Mouse (Mus musculus) heart, postnatal 0 days (tissue): Measurements from ENCODE around the gene Il10rb. TPM values are rescaled to one million over a fixed set of nuclear protein-coding genes. Genes with fewer than 3 reads are reported as not detected.

Experiments used
- ATAC-seq: fragments of 200-750 bp; cut with Nextera tagmentation; 2 replicates; pipeline ENCODE4 v1.8.0; 2017; ENCODE audit warnings: low read depth, moderate number of reproducible peaks, moderate library complexity; ENCODE audit not compliant: insufficient read depth
- DNase-seq: peaks from one replicate; pipeline ENCODE4 v3.0.0-alpha.2; 2016; ENCODE audit warnings: low spot score
- H3K27ac ChIP-seq: fragments of 300-500 bp; sonication (generic); 2 replicates; pipeline ENCODE4 v1.5.1; 2014; ENCODE audit warnings: low read depth, mild to moderate bottlenecking
- H3K27me3 ChIP-seq: fragments of 300-500 bp; sonication (generic); 2 replicates; pipeline ENCODE4 v1.6.1; 2014; ENCODE audit warnings: low read length, mixed read lengths; ENCODE audit not compliant: control insufficient read depth, insufficient read depth
- H3K36me3 ChIP-seq: fragments of 300-500 bp; sonication (generic); replicated peaks from 2 replicates; pipeline ENCODE4 v1.6.1; 2014; ENCODE audit warnings: low read length, mixed read lengths; ENCODE audit not compliant: control insufficient read depth, insufficient read depth
- H3K4me1 ChIP-seq: fragments of 300-500 bp; sonication (generic); 2 replicates; pipeline ENCODE4 v1.6.1; 2014; ENCODE audit warnings: antibody characterized with exemption; ENCODE audit not compliant: control insufficient read depth, insufficient read depth
- H3K4me2 ChIP-seq: fragments of 300-500 bp; sonication (generic); 2 replicates; pipeline ENCODE4 v1.6.1; 2014; ENCODE audit warnings: low read depth, mild to moderate bottlenecking, low read length, moderate library complexity
- H3K4me3 ChIP-seq: fragments of 300-500 bp; sonication (generic); 2 replicates; pipeline ENCODE4 v1.5.1; 2014; ENCODE audit warnings: low read depth, low read length
- H3K9ac ChIP-seq: fragments of 300-500 bp; sonication (generic); replicated peaks from 2 replicates; pipeline ENCODE4 v1.6.1; 2014; ENCODE audit warnings: low read depth, low read length, mixed read lengths
- H3K9me3 ChIP-seq: fragments of 300-500 bp; sonication (generic); replicated peaks from 2 replicates; pipeline ENCODE4 v1.6.1; 2016; ENCODE audit warnings: low read length; ENCODE audit not compliant: control insufficient read depth
- CTCF ChIP-seq: IDR thresholded peaks from 2 replicates; pipeline ENCODE4 v1.5.1; 2016; ENCODE audit warnings: antibody characterized with exemption, control low read depth, low read depth
- EP300 ChIP-seq: IDR thresholded peaks from 2 replicates; pipeline ENCODE4 v1.6.1; 2016; ENCODE audit warnings: antibody characterized with exemption, low read depth
- WGBS: fragments of 180-500 bp; shearing (Covaris S2); extraction: QIAGEN DNeasy Blood & Tissue Kit; methylation state at CpG from one replicate; pipeline ENCODE4 v1.1.7; 2014; 5-methylcytosine and 5-hydroxymethylcytosine counted together
- polyA plus RNA-seq: library from polyadenylated mRNA; unstranded; fragments of >200 nt; fragmentation: Nextera tagmentation; extraction: Ambion mirVana; gene quantifications from 2 replicates; pipeline ENCODE4 v1.2.1, GENCODE M21; 2015
- total RNA-seq: library from RNA; depleted of rRNA; stranded (reverse); fragments of >200 nt; gene quantifications from 2 replicates; pipeline ENCODE4 v1.2.3, GENCODE M21; 2014; ENCODE audit warnings: low replicate concordance

Il10rb gene
- total and polyA plus RNA-seq, 2 experiments from 2014 or later: 63.3 to 89.0 TPM

DNA sequence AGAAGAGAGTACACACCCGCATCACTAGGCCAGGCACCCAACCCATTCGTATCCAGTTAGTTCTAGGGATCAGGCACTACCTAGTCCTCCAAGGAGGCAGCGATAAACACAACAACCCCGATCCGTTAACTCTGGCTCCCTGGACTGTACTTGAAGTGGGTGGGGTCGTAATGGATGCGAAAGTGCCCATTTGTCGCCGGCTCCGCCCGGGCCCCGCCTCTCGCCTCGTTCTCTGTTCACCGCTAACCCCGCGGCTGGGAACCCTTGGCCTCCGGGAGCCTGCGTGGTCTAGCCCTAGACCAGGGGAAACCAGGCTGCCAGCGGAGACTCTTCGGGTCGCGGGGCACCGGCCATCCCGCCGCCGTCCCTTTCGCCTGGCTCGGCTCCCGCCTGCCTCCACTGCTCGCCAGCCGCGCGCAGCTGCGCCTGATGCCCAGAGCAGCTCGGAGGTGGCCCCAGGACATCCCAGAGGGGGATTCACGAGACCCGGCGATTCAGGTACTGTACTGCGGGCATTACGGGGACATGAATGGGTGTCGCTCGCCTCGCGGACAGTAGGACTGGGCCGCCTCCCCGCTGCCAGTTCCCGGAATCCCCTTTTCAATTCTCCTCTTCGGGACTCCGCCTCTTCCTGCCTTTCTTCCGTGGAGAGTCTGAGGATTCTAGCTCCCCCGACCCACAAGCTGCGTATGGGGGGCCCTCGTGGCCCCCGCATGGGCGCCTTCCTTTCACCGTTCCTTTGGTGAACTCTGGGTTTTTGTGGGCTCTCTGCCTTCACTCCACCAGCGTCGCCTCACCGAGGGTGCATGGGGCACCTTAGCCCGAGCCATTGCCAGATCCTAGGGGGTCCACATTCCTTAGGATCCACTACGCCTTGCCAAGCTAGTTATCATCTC is 33.1 kb upstream of the Il10rb start, which contains the start of gene Ifnar2:
Ifnar2 (plus strand) TSS at position 207 of the 896 bp plus-strand sequence.
- no peaks in the 10 kb centered on the region for H3K27me3 ChIP-seq
- peak within 1 kb of the TSS; percentile 95 for H3K9ac ChIP-seq
- H3K4me2 ChIP-seq: peak within 1 kb of the TSS; percentile 72
- H3K27ac ChIP-seq: peak within 1 kb of the TSS; percentile 98
- peaks cover 12% of the 10 kb centered on the region for H3K4me1 ChIP-seq
- TF ChIP-seq EP300: peak; percentile 24; the same call in 1 of the 2 replicates
- no peak for TF ChIP-seq CTCF
- H3K36me3 ChIP-seq: no peaks in the 10 kb centered on the region
- DNase-seq (peak; percentile 94), ATAC-seq (peak; percentile 97)
- H3K4me3 ChIP-seq: peak within 1 kb of the TSS; percentile 98
- H3K9me3 ChIP-seq: no peaks in the 10 kb centered on the region
- WGBS: 0% methylated on average over 55 of the region's 62 CpGs

GRCm38 (mm10) chr16:91373473-91374252 is 32.3 kb upstream of the Il10rb start:
- H3K9ac ChIP-seq: peak overlapping the region; percentile 95
- no peaks in the 10 kb centered on the region for H3K27me3 ChIP-seq
- TF ChIP-seq CTCF: no peak
- peak overlapping the region; percentile 98 for H3K4me3 ChIP-seq
- peaks cover 14% of the 10 kb centered on the region for H3K4me1 ChIP-seq
- H3K4me2 ChIP-seq: peak overlapping the region; percentile 72
- H3K27ac ChIP-seq: peak overlapping the region; percentile 98
- DNase-seq (no peak), ATAC-seq (no peak)
- 27% methylated on average over 13 of the region's 13 CpGs for WGBS
- no peaks in the 10 kb centered on the region for H3K36me3 ChIP-seq
- no peaks in the 10 kb centered on the region for H3K9me3 ChIP-seq

GRCm38 (mm10) chr16:91374253-91374634 is 31.7 kb upstream of the Il10rb start:
- H3K27me3 ChIP-seq: no peaks in the 10 kb centered on the region
- no peaks in the 10 kb centered on the region for H3K9me3 ChIP-seq
- no peak overlapping the region; the same call in 1 of the 2 replicates for H3K9ac ChIP-seq
- no peaks in the 10 kb centered on the region for H3K36me3 ChIP-seq
- ATAC-seq (no peak), DNase-seq (no peak)
- peak overlapping the region; percentile 98 for H3K4me3 ChIP-seq
- TF ChIP-seq EP300 (no peak), CTCF (no peak)
- peak overlapping the region; percentile 72 for H3K4me2 ChIP-seq
- H3K4me1 ChIP-seq: peaks cover 19% of the 10 kb centered on the region
- peak overlapping the region; percentile 98; the same call in 1 of the 2 replicates for H3K27ac ChIP-seq
- 33% methylated on average over 3 of the region's 3 CpGs for WGBS

GRCm38 (mm10) chr16:91376701-91377100 is 29.3 kb upstream of the Il10rb start:
- Histone ChIP-seq H3K9ac (no peak overlapping the region), H3K4me1 (peaks cover 25% of the 10 kb centered on the region), H3K4me3 (no peak overlapping the region), H3K9me3 (no peaks in the 10 kb centered on the region), H3K36me3 (no peaks in the 10 kb centered on the region), H3K4me2 (no peak overlapping the region), H3K27me3 (no peaks in the 10 kb centered on the region), H3K27ac (no peak overlapping the region)
- WGBS: 83% methylated on average over 10 of the region's 10 CpGs
- ATAC-seq (no peak), DNase-seq (no peak)
- TF ChIP-seq EP300 (no peak), CTCF (no peak)

GRCm38 (mm10) chr16:91378431-91378986 is 27.5 kb upstream of the Il10rb start:
- H3K4me3 ChIP-seq: peak overlapping the region; percentile 10; the same call in 1 of the 2 replicates
- H3K4me1 ChIP-seq: peaks cover 21% of the 10 kb centered on the region
- H3K27me3 ChIP-seq: no peaks in the 10 kb centered on the region
- H3K36me3 ChIP-seq: peaks cover 2% of the 10 kb centered on the region; the same call in 1 of the 2 replicates
- ATAC-seq (no peak), DNase-seq (no peak)
- H3K27ac ChIP-seq: peak overlapping the region; percentile 71
- TF ChIP-seq EP300 (no peak), CTCF (no peak)
- no peaks in the 10 kb centered on the region for H3K9me3 ChIP-seq
- no peak overlapping the region; the same call in 1 of the 2 replicates for H3K9ac ChIP-seq
- 40% methylated on average over 17 of the region's 17 CpGs for WGBS
- H3K4me2 ChIP-seq: peak overlapping the region; percentile 43
